Mouse (Mus musculus) gastrocnemius, postnatal 14 days (tissue): ENCODE data around the gene Tbc1d23. TPM values are rescaled to one million over a fixed set of nuclear protein-coding genes. Genes with fewer than 3 reads are reported as not detected.

Experiments used
- DNase-seq: peaks from one replicate; pipeline ENCODE4 v3.0.0; 2021; ENCODE audit warnings: mixed read lengths
- intact Hi-C: fragments of 180-260 bp; cut with DNase I; formaldehyde crosslinking; loops from one replicate; pipeline ENCODE4 v1.15.1; 2025; ENCODE audit warnings: low total_unique reads
- long read RNA-seq, 2 experiments: library from polyadenylated mRNA; stranded (forward); transcript quantifications; one replicate each; pipeline ENCODE4 v2.0.0; 2021
- total RNA-seq, 2 experiments: library from RNA; stranded (reverse); gene quantifications; 2 replicates each; pipeline ENCODE4 v1.2.3; 2021

Gene Tbc1d23
- 10 to 100 TPM; 17.8 to 18.4 TPM for total RNA-seq
- long read RNA-seq, experiment 1, transcript Tbc1d23-203 (19 exons, 3,112 nt), result major isoform, 13 of 16 reads
- long read RNA-seq, experiment 1, partial matches to known transcripts, result 1 of 16 reads
- long read RNA-seq, experiment 1, other reads (novel, unspliced or antisense), result 1 of 16 reads
- long read RNA-seq, experiment 2, transcript Tbc1d23-203 (19 exons, 3,112 nt), result major isoform, 21 of 24 reads
- long read RNA-seq, experiment 2, partial matches to known transcripts, result 0 of 24 reads
- long read RNA-seq, experiment 2, other reads (novel, unspliced or antisense), result 2 of 24 reads

DNA sequence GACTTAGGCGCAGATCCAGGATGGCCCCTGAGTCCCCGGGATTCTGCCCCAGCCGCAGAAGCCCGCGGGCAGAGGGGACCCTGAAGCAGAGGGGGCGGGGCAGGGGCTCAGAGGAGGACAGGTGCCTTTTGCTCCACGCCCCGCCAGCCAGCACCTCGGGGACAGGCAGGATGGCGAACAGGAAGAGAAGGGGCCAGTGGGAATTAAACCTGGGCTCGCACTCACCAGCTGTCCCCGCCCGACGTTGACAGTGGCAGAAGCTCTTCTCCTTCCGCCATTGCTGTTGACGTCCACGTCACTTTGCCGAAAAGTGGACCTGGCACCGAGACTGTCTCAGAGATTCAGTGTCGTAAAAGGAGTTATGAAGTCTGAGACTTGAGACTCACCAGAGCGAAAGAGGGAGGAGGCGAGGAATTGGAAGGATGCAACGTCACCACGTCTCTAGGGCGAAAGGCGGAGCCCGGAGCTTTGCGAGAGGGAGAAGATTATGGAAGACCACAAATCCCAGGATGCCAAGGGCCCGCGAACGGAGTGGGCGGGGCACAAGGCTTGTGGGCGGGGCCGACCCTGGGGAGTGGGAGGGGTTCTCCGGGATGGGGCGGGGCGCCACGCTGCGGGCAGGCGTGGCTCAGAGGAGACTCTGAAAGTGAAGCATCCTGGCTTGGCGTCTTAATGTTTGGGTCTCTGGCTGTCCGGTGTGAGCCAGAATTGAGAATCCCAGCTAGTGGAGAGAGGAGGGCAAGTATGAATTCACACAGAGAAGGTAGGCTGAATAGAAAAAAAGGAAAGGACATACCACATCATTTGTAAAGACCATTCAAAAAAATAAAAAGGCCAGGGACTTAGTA, at the start of gene Tbc1d23:
TSS of gene Tbc1d23 (minus strand) at position 416 of the 848 bp plus-strand sequence.
- DNase-seq, result peak; percentile 97
- intact Hi-C loops, result no loop called here

DNA sequence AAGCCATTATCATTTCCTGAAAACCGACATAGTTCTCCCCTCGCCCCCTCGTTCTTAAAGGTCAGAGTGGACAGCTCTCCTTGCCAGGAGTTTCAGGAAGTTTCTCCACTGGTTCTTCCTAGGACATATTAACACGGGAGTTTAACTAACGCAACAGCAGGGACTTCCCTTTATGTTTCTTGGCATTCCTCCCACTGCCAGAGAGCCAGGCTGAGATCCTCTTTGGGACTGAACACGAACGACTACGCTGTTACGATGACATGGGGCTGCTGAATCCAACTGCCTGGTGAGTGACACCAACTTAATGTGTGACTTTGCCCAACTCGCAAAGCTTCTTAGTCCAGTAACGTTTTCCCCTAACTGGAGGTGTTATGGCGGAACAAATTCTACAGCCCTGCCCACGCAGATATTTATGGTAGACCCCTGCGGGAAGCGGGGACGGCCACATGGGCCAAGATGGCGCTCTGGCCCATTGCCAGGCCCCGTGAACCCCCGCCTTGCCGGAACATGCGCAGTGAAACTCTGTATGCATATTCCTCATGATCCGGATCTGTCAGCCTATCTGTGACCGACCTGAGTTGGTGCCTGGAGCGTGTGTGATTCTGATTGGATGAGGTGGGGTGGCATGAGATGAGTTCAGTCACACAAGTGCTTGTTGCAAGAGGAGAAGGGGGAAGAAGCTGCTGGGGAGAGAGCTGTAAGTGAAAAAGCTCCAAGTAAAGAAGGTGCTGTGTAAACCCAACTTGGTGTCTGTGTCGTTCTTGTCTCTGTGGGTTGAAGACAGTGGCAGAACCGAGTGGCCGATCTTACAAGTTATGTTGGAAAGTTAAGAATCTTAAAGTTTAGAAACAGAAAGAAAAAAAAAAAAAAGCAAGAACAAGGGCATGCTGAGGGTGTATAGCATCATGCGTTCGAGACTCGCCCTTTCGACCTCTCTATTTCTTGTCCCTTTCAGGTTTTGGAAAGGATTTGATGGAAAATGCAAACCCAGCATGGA, 49.2 kb upstream of the Tbc1d23 start:
- DNase-seq, result no peak

DNA sequence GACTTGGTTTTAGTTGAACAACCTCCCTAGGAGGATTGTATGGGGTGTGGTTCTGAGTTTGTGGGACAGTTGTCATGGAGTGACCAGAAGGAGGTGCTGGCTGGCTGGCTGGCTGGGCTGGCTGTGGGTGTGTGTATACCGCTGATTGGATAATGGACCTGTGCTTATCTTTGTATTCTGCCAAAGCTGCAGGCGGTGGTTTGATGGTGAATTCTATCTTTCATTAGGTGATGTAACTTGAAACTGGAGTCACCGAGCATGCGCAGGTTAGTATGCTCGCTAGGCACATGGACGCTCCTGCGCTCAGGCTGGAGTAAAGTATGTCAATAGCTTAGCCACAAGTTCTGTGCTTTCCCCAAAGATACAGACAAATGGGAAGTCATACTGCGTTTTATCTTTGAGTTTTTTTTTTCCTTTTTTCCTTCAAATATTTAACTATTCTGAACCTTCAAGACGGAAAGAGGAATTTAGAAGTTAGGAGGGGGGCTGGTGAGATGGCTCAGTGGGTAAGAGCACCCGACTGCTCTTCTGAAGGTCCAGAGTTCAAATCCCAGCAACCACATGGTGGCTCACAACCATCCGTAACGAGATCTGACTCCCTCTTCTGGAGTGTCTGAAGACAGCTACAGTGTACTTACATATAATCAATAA, 47.8 kb upstream of the Tbc1d23 start:
- DNase-seq, result no peak
- intact Hi-C loops, result no loop called here

More for the DNA sequence above, 49.2 kb upstream of the Tbc1d23 start:
- intact Hi-C loops, result no loop called here

DNA sequence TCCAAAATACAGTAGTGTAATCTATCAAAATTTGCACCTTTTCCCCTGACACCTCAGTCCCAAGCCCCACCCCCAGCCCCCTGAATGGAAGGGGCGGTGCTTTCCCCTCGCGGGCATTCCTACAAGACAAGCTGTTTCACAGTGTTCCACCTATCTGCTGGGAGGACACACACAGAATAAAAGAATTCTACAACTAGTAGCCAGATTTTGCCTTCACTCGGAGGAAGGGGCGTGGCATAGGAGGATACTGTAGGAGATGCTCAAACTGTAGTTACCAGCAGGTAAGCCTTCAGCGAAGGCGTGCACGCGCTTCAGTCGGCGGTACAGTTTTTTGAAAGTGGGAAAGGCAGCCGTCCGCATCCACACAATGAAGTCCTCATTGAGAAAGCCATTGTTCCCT, 38.4 kb upstream of the Tbc1d23 start:
- intact Hi-C loops, result no loop called here
- DNase-seq, result no peak

- intact Hi-C loops, result no loop called here
- DNase-seq, result peak; percentile 22
Observed at GRCm38 (mm10) chr16:57268058-57268841, 36.9 kb upstream of the Tbc1d23 start.

- intact Hi-C loops, result no loop called here
- peak; percentile 28 for DNase-seq
Observed at GRCm38 (mm10) chr16:57267068-57267467, 35.8 kb upstream of the Tbc1d23 start.

DNA sequence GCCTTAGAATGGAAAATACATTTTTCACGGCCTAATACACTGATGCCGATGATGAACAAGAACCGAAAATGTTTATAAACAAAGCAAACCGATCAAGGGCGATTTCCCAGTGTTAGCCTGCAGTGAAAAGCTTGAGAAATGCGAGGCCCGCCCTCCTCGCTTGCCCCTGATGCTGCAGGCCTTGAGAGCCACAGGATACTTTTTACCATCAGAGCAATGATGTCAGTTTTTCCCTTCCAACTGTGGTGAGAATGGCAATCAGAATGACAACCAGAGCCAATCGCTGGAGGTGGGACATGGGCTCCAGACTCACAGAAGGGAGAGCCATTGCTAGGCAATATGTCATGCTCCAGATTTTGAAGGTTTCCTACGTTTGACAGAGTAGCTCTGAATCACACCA, 28.8 kb upstream of the Tbc1d23 start:
- no peak for DNase-seq

GRCm38 (mm10) chr16:57259356-57260083, 28.2 kb upstream of the Tbc1d23 start:
- intact Hi-C loops, result no loop called here
- no peak for DNase-seq

More for the DNA sequence above, 28.8 kb upstream of the Tbc1d23 start:
- intact Hi-C loops, result no loop called here

DNA sequence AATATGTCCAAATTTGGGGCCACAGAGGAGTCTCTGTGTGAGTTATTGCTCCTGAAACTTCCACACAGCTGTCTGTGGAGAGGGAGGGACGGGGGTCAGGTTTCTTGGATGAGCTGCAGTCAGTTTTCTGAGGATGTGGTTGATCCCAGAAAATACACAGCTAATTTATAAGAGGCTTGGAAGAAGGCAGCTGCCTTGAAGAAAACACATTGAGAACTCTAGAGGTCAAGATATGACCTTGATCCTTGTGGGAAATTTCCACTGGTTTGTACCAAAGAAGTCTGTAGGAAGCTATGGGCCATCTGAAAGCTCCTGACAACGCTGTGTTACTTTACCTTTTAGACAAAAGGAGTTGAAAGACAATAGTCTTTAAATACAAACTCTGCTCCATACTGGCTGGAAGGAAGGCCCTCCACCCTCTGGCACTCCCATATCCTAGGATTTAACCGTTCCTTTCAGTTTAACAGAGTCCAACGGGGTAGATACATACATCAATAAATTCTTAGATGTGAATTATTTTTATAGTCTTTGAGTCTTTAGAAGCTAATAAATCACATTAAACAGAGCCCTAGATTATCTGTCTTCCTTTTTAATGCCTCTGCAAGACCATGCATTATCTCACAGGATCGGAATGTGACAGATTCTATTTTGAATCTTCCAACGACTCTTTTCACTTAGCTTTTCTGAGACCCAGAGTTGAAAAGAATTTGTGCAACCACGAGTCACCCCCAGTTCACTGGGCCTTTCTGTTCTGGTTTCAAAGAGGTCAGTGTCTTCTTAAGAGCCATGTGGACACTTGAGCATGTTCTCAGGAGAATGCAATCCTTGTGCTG, 20.5 kb upstream of the Tbc1d23 start:
- DNase-seq, result no peak
- intact Hi-C loops, result no loop called here

GRCm38 (mm10) chr16:57250991-57251390, 19.7 kb upstream of the Tbc1d23 start:
- intact Hi-C loops, result no loop called here
- no peak for DNase-seq

GRCm38 (mm10) chr16:57247464-57247863, 16.2 kb upstream of the Tbc1d23 start:
- intact Hi-C loops, result no loop called here
- DNase-seq, result no peak

DNA sequence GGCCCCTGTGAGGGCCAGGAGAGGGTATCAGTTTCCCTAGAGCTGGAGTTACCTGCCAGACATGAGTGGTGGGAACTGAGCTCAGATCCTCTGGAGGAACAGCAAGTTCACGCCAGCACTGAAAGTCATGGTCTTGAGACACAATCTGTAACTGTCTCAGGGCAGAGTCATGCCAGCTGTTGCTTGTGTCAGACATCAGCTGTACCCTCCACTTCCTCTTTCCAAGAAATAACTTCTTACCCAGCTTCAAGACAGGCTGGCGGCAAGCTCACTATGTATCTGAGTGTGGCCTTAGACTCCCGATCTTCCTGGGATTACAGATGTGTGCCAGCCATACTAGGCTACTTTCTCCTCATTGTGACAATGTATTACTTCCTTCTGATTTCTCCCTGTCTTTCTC, 15.3 kb upstream of the Tbc1d23 start:
- intact Hi-C loops, result no loop called here
- DNase-seq, result no peak

DNA sequence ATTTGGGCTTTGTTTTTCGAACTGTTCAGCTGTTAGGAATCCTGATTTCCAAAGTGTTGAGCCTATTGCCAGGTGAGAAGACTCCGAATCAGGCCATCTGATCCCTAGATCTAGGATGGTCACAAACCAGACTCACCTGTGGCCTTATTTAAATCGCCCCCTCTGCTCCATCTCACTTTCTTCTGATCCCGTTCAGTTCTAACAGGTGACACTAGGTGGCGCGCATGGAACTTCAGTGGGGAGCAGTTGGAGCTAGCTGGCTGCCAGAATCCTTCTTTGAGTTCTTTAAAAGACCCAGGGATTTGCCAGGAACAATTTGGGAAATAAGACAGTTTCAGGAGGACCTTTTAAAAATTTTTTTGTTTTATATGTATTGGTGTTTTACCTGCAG, 12.5 kb upstream of the Tbc1d23 start:
- intact Hi-C loops, result loop anchor here (2.0 to 5.0 kb wide), 2 partner anchors 157 to 348 kb away; no protein-coding TSS in a partner anchor
- DNase-seq, result peak; percentile 83

GRCm38 (mm10) chr16:57243205-57243857, 12.0 kb upstream of the Tbc1d23 start:
- peak; percentile 31 for DNase-seq
- intact Hi-C loops, result loop anchor here (2.0 to 5.0 kb wide), 2 partner anchors 157 to 349 kb away; no protein-coding TSS in a partner anchor

DNA sequence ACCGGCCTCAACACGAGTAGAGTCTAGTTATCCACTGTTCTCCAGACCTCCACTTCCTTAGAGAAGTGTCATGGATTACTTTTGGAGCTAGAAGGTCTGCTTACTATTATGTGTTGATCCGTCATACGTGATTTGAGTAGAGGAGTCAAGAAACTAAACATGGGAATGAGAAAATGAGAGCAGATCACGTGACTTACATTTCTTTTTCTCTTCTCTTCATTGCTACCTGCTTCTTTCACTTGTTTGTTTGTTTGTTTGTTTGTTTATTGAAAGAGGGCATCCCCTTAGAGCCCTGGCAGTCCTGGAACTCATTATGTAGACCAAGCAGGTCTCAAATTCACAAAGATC, 11.5 kb upstream of the Tbc1d23 start:
- no peak for DNase-seq
- intact Hi-C loops, result loop anchor here (2.0 to 5.0 kb wide), 2 partner anchors 158 to 349 kb away; no protein-coding TSS in a partner anchor

GRCm38 (mm10) chr16:57235871-57236510, 4.7 kb upstream of the Tbc1d23 start:
- intact Hi-C loops, result no loop called here
- no peak for DNase-seq
